Mouse (Mus musculus) gastrocnemius, postnatal 25 days (tissue): ENCODE results near the gene Urah. TPM values are rescaled to one million over a fixed set of nuclear protein-coding genes. Genes with fewer than 3 reads are reported as not detected.

ENCODE experiments used
- DNase-seq: peaks from one replicate; pipeline ENCODE4 v3.0.0; 2022
- long read RNA-seq, 2 experiments: library from polyadenylated mRNA; stranded (forward); transcript quantifications; one replicate each; pipeline ENCODE4 v2.0.0; 2021
- total RNA-seq, 2 experiments: library from RNA; stranded (reverse); gene quantifications; 1 replicate in 1 of 2; 2 replicates in 1 of 2; pipeline ENCODE4 v1.2.3; 2021

Gene Urah
- total RNA-seq, result not detected
- long read RNA-seq, experiment 1, result 0 reads
- long read RNA-seq, experiment 2, result 0 reads

- DNase-seq, result no peak
These were observed at the start of gene Urah for GRCm38 (mm10) chr7:140834968-140835757. Gene Urah, plus strand, starts transcription at chr7:140835018.

- DNase-seq, result no peak
These were observed 47.3 kb upstream of the Urah start, which contains the start of gene Syce1 for GRCm38 (mm10) chr7:140787406-140788052. Gene Syce1, minus strand, starts transcription at chr7:140787852.

- no peak for DNase-seq
These were observed 46.8 kb upstream of the Urah start for GRCm38 (mm10) chr7:140788053-140788435.

GRCm38 (mm10) chr7:140793541-140793940 is 41.3 kb upstream of the Urah start:
- no peak for DNase-seq

- DNase-seq, result no peak
These were observed 37.2 kb upstream of the Urah start for GRCm38 (mm10) chr7:140797619-140798018.

- no peak for DNase-seq
These were observed 36.6 kb upstream of the Urah start for GRCm38 (mm10) chr7:140798212-140798611.

- no peak for DNase-seq
These were observed 32.2 kb upstream of the Urah start for GRCm38 (mm10) chr7:140802629-140803028.

- no peak for DNase-seq
These were observed 29.1 kb upstream of the Urah start for GRCm38 (mm10) chr7:140805704-140806103.

GRCm38 (mm10) chr7:140810496-140810895 is 24.3 kb upstream of the Urah start:
- no peak for DNase-seq

GRCm38 (mm10) chr7:140811714-140812113 is 23.1 kb upstream of the Urah start:
- DNase-seq, result no peak

- no peak for DNase-seq
These were observed 22.0 kb upstream of the Urah start for GRCm38 (mm10) chr7:140812850-140813249.

GRCm38 (mm10) chr7:140820173-140820572 is 14.6 kb upstream of the Urah start:
- DNase-seq, result no peak

- no peak for DNase-seq
These were observed 13.5 kb upstream of the Urah start for GRCm38 (mm10) chr7:140821305-140821652.

- no peak for DNase-seq
These were observed 13.0 kb upstream of the Urah start, which contains the start of gene Zfp941 for GRCm38 (mm10) chr7:140821653-140822329. Gene Zfp941, minus strand, starts transcription at chr7:140822178.

GRCm38 (mm10) chr7:140822731-140823130 is 12.1 kb upstream of the Urah start:
- DNase-seq, result no peak

GRCm38 (mm10) chr7:140828171-140828881 is 6.5 kb upstream of the Urah start:
- DNase-seq, result peak; percentile 47

- DNase-seq, result no peak
These were observed 3.4 kb upstream of the Urah start for GRCm38 (mm10) chr7:140831447-140831846.

- no peak for DNase-seq
These were observed 1.5 kb upstream of the Urah start for GRCm38 (mm10) chr7:140833341-140833740.

GRCm38 (mm10) chr7:140835758-140836087 is 905 bp downstream of the Urah start:
- DNase-seq, result no peak

- no peak for DNase-seq
These were observed 1.7 kb downstream of the Urah start for GRCm38 (mm10) chr7:140836243-140837115.

GRCm38 (mm10) chr7:140839556-140839955 is 4.7 kb downstream of the Urah start:
- DNase-seq, result no peak
